Mouse (Mus musculus) hindbrain, embryonic 16.5 days (tissue): ENCODE measurements around the gene Phb. TPM values are rescaled to one million over a fixed set of nuclear protein-coding genes. Genes with fewer than 3 reads are reported as not detected.

Experiments
- ATAC-seq: fragments of 200-750 bp; cut with Nextera tagmentation; 2 replicates; pipeline ENCODE4 v1.8.0; 2017; ENCODE audit warnings: moderate TSS enrichment, moderate library complexity
- H3K27ac ChIP-seq: fragments of 300-500 bp; sonication (generic); 2 replicates; pipeline ENCODE4 v1.5.1; 2014; ENCODE audit warnings: low read depth, mild to moderate bottlenecking, control low read depth, low read length, moderate library complexity
- H3K27me3 ChIP-seq: fragments of 300-500 bp; sonication (generic); replicated peaks from 2 replicates; pipeline ENCODE4 v1.6.1; 2014; ENCODE audit warnings: low read length; ENCODE audit not compliant: control insufficient read depth, insufficient read depth
- H3K36me3 ChIP-seq: fragments of 300-500 bp; sonication (generic); 2 replicates; pipeline ENCODE4 v1.6.1; 2014; ENCODE audit warnings: mild to moderate bottlenecking, low read length, moderate library complexity, mixed read lengths; ENCODE audit not compliant: control insufficient read depth, insufficient read depth
- H3K4me1 ChIP-seq: fragments of 300-500 bp; sonication (generic); 2 replicates; pipeline ENCODE4 v1.6.1; 2014; ENCODE audit warnings: low read depth, low read length; ENCODE audit not compliant: control insufficient read depth, insufficient read depth
- H3K4me2 ChIP-seq: fragments of 300-500 bp; sonication (generic); 2 replicates; pipeline ENCODE4 v1.6.1; 2014; ENCODE audit warnings: mild to moderate bottlenecking, low read length, control low read depth, moderate library complexity
- H3K4me3 ChIP-seq: fragments of 300-500 bp; sonication (generic); 2 replicates; pipeline ENCODE4 v1.5.1; 2014; ENCODE audit warnings: mild to moderate bottlenecking, low read length, control low read depth, moderate library complexity
- H3K9ac ChIP-seq: fragments of 300-500 bp; sonication (generic); 2 replicates; pipeline ENCODE4 v1.6.1; 2014; ENCODE audit warnings: low read depth, mild to moderate bottlenecking, control low read depth, low read length, moderate library complexity
- H3K9me3 ChIP-seq: fragments of 300-500 bp; sonication (generic); 2 replicates; pipeline ENCODE4 v1.6.1; 2014; ENCODE audit warnings: mild to moderate bottlenecking, low read length, moderate library complexity; ENCODE audit not compliant: control insufficient read depth
- WGBS: fragments of 180-500 bp; shearing (Covaris S2); extraction: QIAGEN DNeasy Blood & Tissue Kit; methylation state at CpG from one replicate; pipeline ENCODE4 v1.1.7; 2014; 5-methylcytosine and 5-hydroxymethylcytosine counted together
- polyA plus RNA-seq: library from polyadenylated mRNA; unstranded; fragments of >200 nt; fragmentation: Nextera tagmentation; extraction: Ambion mirVana; gene quantifications from 2 replicates; pipeline ENCODE4 v1.2.1, GENCODE M21; 2015

Gene Phb
- polyA plus RNA-seq, 1 experiment from 2014 or later = 189 TPM

DNA sequence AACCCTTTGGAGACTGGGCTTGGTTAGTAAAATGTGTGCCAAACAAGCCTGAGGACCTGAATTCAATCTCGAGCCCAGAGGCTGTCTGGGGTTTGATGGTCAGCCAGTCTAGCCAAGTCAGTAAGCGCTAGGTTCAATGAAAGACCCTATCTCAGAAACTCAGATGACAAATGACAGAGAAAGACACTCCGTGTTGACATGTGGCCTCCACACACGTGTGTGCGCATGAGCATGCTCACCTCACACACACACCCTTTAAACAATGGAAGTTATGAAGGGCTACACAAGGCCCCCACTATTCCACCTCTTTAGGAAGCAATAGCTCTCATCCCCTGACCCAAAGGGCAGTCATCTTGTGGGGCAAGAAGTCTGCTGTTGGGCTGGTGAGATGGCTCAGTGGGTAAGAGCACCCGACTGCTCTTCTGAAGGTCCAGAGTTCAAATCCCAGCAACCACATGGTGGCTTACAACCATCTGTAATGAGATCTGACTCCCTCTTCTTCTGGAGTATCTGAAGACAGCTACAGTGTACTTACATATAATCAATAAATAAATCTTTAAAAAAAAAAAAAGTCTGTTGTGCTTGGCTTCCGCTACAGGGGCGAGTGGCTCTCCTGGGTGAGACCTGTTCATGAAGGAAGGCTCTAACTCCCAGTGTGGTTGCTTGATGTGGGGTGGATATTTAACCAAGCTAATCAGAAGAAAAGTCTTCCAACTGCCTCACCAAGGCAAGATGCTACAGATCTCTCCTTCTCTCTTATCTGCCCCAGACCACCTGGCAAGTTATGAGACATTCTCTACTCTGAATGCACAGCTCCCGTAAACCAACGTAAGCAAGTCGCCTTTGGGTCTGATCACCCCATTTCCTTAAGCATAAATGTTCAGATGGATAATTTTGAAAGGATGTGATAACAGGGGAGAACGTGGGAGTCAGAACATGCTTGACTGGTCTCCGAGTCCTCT lies 34.3 kb downstream of the Phb start:
- ATAC-seq = no peak
- H3K36me3 ChIP-seq = no peaks in the 10 kb centered on the region
- H3K9ac ChIP-seq = no peak overlapping the region
- no peaks in the 10 kb centered on the region for H3K4me1 ChIP-seq
- no peaks in the 10 kb centered on the region for H3K9me3 ChIP-seq
- H3K4me3 ChIP-seq = no peak overlapping the region
- H3K27me3 ChIP-seq = no peaks in the 10 kb centered on the region
- no peak overlapping the region for H3K4me2 ChIP-seq
- 93% methylated on average over 13 of the region's 13 CpGs for WGBS
- no peak overlapping the region for H3K27ac ChIP-seq

- Histone ChIP-seq H3K9me3 (no peaks in the 10 kb centered on the region), H3K27me3 (no peaks in the 10 kb centered on the region), H3K9ac (no peak overlapping the region), H3K4me1 (no peaks in the 10 kb centered on the region), H3K27ac (no peak overlapping the region), H3K36me3 (no peaks in the 10 kb centered on the region), H3K4me2 (no peak overlapping the region), H3K4me3 (no peak overlapping the region)
- ATAC-seq = no peak
- 92% methylated on average over 12 of the region's 12 CpGs for WGBS
Measured at GRCm38 (mm10) chr11:95704032-95704969, 37.5 kb downstream of the Phb start.

DNA sequence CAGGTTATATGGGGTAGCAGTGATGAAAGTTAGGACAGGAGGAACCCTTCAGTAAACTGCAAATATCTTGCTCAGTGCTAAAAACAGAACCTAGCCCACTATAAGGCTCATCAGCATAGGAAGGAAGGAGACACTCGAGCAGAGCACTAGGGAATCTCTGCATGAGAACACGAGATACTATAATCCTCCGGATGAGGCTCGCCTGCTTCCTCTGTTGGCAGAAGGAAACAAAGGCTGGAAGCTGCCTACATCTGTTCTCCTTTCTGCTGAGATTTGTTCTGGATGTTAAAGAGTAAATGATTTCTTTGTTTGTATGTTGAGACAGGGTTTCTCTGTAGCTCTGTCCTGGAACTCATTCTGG lies 38.2 kb downstream of the Phb start:
- H3K9ac ChIP-seq = no peak overlapping the region
- ATAC-seq = no peak
- no peaks in the 10 kb centered on the region for H3K27me3 ChIP-seq
- H3K36me3 ChIP-seq = no peaks in the 10 kb centered on the region
- H3K9me3 ChIP-seq = no peaks in the 10 kb centered on the region
- 56% methylated on average over 4 of the region's 4 CpGs for WGBS
- H3K4me3 ChIP-seq = no peak overlapping the region
- no peak overlapping the region for H3K4me2 ChIP-seq
- no peak overlapping the region for H3K27ac ChIP-seq
- no peaks in the 10 kb centered on the region for H3K4me1 ChIP-seq

GRCm38 (mm10) chr11:95709534-95710040 lies 42.8 kb downstream of the Phb start:
- peaks cover 7% of the 10 kb centered on the region for H3K4me1 ChIP-seq
- no peak overlapping the region for H3K27ac ChIP-seq
- no peak overlapping the region for H3K4me2 ChIP-seq
- WGBS = 93% methylated on average over 6 of the region's 6 CpGs
- no peak for ATAC-seq
- H3K36me3 ChIP-seq = no peaks in the 10 kb centered on the region
- no peak overlapping the region for H3K9ac ChIP-seq
- H3K9me3 ChIP-seq = no peaks in the 10 kb centered on the region
- no peak overlapping the region for H3K4me3 ChIP-seq
- no peaks in the 10 kb centered on the region for H3K27me3 ChIP-seq

DNA sequence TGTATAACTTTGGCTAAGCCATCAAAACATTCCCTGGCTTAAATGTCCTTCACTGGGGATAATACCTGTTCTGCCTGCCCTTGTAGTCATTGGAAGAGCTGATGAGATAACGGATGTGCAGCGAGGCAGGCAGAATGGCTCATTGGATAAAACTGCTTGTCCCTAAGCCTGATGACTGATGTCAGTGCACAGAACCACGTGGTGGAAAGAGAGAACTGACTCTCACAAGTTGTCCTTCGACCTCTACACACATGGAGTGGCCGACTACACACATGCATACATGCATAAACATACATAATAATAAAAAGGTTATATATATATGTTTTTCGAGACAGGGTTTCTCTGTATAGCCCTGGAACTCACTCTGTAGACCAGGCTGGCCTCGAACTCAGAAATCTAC lies 43.7 kb downstream of the Phb start:
- no peak overlapping the region for H3K4me2 ChIP-seq
- no peak for ATAC-seq
- WGBS = 77% methylated on average over 7 of the region's 7 CpGs
- no peak overlapping the region for H3K27ac ChIP-seq
- no peaks in the 10 kb centered on the region for H3K9me3 ChIP-seq
- no peak overlapping the region for H3K9ac ChIP-seq
- H3K4me1 ChIP-seq = peaks cover 16% of the 10 kb centered on the region
- H3K36me3 ChIP-seq = no peaks in the 10 kb centered on the region
- H3K4me3 ChIP-seq = no peak overlapping the region
- no peaks in the 10 kb centered on the region for H3K27me3 ChIP-seq

GRCm38 (mm10) chr11:95712085-95712562 lies 45.4 kb downstream of the Phb start:
- Histone ChIP-seq H3K9ac (peak overlapping the region; percentile 100), H3K27ac (peak overlapping the region; percentile 98), H3K9me3 (no peaks in the 10 kb centered on the region), H3K27me3 (no peaks in the 10 kb centered on the region), H3K4me2 (peak overlapping the region; percentile 70), H3K4me1 (peaks cover 25% of the 10 kb centered on the region), H3K36me3 (no peaks in the 10 kb centered on the region), H3K4me3 (peak overlapping the region; percentile 94)
- peak; percentile 13 for ATAC-seq
- 26% methylated on average over 12 of the region's 12 CpGs for WGBS

GRCm38 (mm10) chr11:95712563-95713224 lies 45.9 kb downstream of the Phb start, which contains the start of gene Zfp652:
TSS of gene Zfp652 (plus strand) at chr11:95712673.
- no peaks in the 10 kb centered on the region for H3K27me3 ChIP-seq
- ATAC-seq = peak; percentile 89
- WGBS = under 1% methylated on average over 53 of the region's 103 CpGs
- peaks cover 25% of the 10 kb centered on the region for H3K4me1 ChIP-seq
- H3K9ac ChIP-seq = peak within 1 kb of the TSS; percentile 100
- H3K4me2 ChIP-seq = peak within 1 kb of the TSS; percentile 70
- peak within 1 kb of the TSS; percentile 94 for H3K4me3 ChIP-seq
- no peaks in the 10 kb centered on the region for H3K36me3 ChIP-seq
- H3K27ac ChIP-seq = peak within 1 kb of the TSS; percentile 98
- H3K9me3 ChIP-seq = no peaks in the 10 kb centered on the region

GRCm38 (mm10) chr11:95713225-95713810 lies 46.6 kb downstream of the Phb start:
- H3K27me3 ChIP-seq = no peaks in the 10 kb centered on the region
- WGBS = under 1% methylated on average over 30 of the region's 49 CpGs

More at GRCm38 (mm10) chr11:95713225-95713810, 46.6 kb downstream of the Phb start:
- Histone ChIP-seq H3K36me3 (no peaks in the 10 kb centered on the region), H3K4me1 (peaks cover 25% of the 10 kb centered on the region), H3K4me3 (peak overlapping the region; percentile 94), H3K9me3 (no peaks in the 10 kb centered on the region), H3K4me2 (peak overlapping the region; percentile 70), H3K9ac (peak overlapping the region; percentile 100), H3K27ac (peak overlapping the region; percentile 98)
- peak; percentile 77 for ATAC-seq
